In the genomic region with DNA sequence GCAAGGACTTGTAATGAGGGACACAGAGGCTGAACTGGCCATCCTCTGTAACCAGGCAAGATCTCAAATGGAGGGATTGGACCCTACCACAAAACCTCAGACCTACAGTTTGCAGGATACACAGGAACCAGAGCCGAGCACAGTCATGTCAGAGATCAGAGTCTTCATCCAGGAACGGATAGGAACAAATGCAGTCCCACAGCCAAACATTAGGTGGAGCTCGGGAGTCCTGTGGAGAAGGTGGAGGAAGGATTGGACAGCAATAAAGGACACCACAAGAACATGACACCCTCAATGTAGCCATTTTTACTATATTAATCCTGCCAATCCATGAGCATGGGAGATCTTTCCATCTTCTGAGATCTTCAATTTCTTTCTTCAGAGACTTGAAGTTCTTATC, we compare ENCODE assay signal across 11 mouse cellular contexts. TPM values are rescaled to one million over a fixed set of nuclear protein-coding genes. Genes with fewer than 3 reads are reported as not detected.
DNase-seq lines count a peak whose midpoint lies in the region; ATAC-seq and TF ChIP-seq lines count a peak whose summit lies in the region.
"Not testable (repeated sequence)": the region's sequence is repeated elsewhere in the genome, so short reads cannot be mapped to it uniquely, and the experiment has no call there.
"Had no signal": no experiment of that assay in that cellular context is flagged by ENCODE, and none has a peak within 500 bp of the region (broad histone marks: within the 10 kb centered on the region; RNA-seq: fewer than 3 reads in every experiment).

No protein-coding gene starts in this region.

- H3K36me3 ChIP-seq in embryonic facial prominence, embryonic 11.5 days (replicated peaks; ENCODE audit: control insufficient read depth, insufficient read depth, low read depth, low read length); limb, embryonic 10.5 days: not testable (repeated sequence)

- not testable (repeated sequence) for H3K27me3 ChIP-seq in embryonic facial prominence, embryonic 11.5 days (ENCODE audit: control insufficient read depth, insufficient read depth, low read length); limb, embryonic 10.5 days (ENCODE audit: low read depth, poor library complexity, severe bottlenecking)

- not testable (repeated sequence) for ATAC-seq in embryonic facial prominence, embryonic 11.5 days (replicated peaks; ENCODE audit: insufficient number of reproducible peaks, low FRiP score, low TSS enrichment, low read depth)
- 0 out of 2 replicates have a peak, but pooled peaks have one; percentile 53 for ATAC-seq in monocyte, adult 5-6 weeks (replicated peaks; ENCODE audit: insufficient number of reproducible peaks, low FRiP score, low TSS enrichment, poor library complexity, severe bottlenecking)

- not testable (repeated sequence) for H3K9ac ChIP-seq in embryonic facial prominence, embryonic 11.5 days (replicated peaks; ENCODE audit: low read length)

- H3K4me3 ChIP-seq in bone marrow, adult 2 months (replicated peaks; ENCODE audit: control insufficient read depth, low read depth, low read length); embryonic facial prominence, embryonic 11.5 days (ENCODE audit: low read depth, low read length); limb, embryonic 10.5 days: not testable (repeated sequence)

- peak; percentile 62 for DNase-seq in 416B (ENCODE audit: low read depth)
- peak; percentile 69 for DNase-seq in embryonic facial prominence, embryonic 11.5 days (ENCODE audit: low spot score)
- DNase-seq in heart, adult 8-10 months (ENCODE audit: low spot score): peak; percentile 23
- peak; percentile 64 for DNase-seq in kidney, postnatal 14 days
- DNase-seq in limb, embryonic 10.5 days (ENCODE audit: low spot score): peak; percentile 52
- peak; percentile 69 for DNase-seq in testis, postnatal 10 days (ENCODE audit: low spot score)

- not testable (repeated sequence) for H3K9me3 ChIP-seq in embryonic facial prominence, embryonic 11.5 days (replicated peaks; ENCODE audit: control insufficient read depth, low read length); limb, embryonic 10.5 days (replicated peaks)

- not testable (repeated sequence) for H3K4me2 ChIP-seq in embryonic facial prominence, embryonic 11.5 days (ENCODE audit: low read depth, low read length)

- H3K27ac ChIP-seq in bone marrow, adult 2 months (ENCODE audit: control insufficient read depth, insufficient read depth, low read depth, low read length, poor library complexity); embryonic facial prominence, embryonic 11.5 days (replicated peaks; ENCODE audit: low read depth, low read length); limb, embryonic 10.5 days: not testable (repeated sequence)

- 3% methylated on average over 3 of the region's 3 CpGs for WGBS in bone marrow, adult 2 months
- WGBS in embryonic facial prominence, embryonic 11.5 days: 5% methylated on average over 3 of the region's 3 CpGs
- 14% methylated on average over 3 of the region's 3 CpGs for WGBS in limb, embryonic 10.5 days

- peak; percentile 51; the same call in 1 of the 2 replicates for TF ChIP-seq CTCF in bone marrow, adult 2 months (IDR thresholded peaks at IDR 0.05; ENCODE audit: control insufficient read depth, insufficient read depth, low read length)

- not testable (repeated sequence) for H3K4me1 ChIP-seq in bone marrow, adult 2 months (ENCODE audit: control insufficient read depth, insufficient read depth, low read length); embryonic facial prominence, embryonic 11.5 days (ENCODE audit: control insufficient read depth, insufficient read depth, low read length); limb, embryonic 10.5 days

- not testable (repeated sequence) for TF ChIP-seq POLR2A in bone marrow, adult 2 months (IDR thresholded peaks at IDR 0.05; ENCODE audit: borderline replicate concordance, control insufficient read depth, low read depth, low read length)

RNA-seq across cellular contexts. Expression of a gene that starts 31.6 kb away (rescaled TPM):
- not detected in 2 replicates for polyA plus RNA-seq in bone marrow, adult 2 months (2011; ENCODE audit: insufficient read depth, insufficient read length, low replicate concordance, missing spikeins)
- not detected in 2 replicates for polyA plus RNA-seq in embryonic facial prominence, embryonic 11.5 days (2014; fragmentation: Nextera tagmentation; extraction: Ambion mirVana)
- not detected for total RNA-seq in heart, adult 8-10 months (2022)
- polyA plus RNA-seq in limb, embryonic 10.5 days (2016; fragmentation: Nextera tagmentation; extraction: Ambion mirVana): not detected in 2 replicates
- not detected in 3 replicates for total RNA-seq in monocyte, adult 5-6 weeks (2017)
- total RNA-seq: hematopoietic stem cell, adult 5-6 weeks had no signal
- polyA plus RNA-seq: forebrain, embryonic 13.5 days; limb, embryonic 15.5 days had no signal
